Mouse (Mus musculus) CH12.LX (cell line): Measurements from ENCODE around the gene Man2a1. TPM values are rescaled to one million over a fixed set of nuclear protein-coding genes. Genes with fewer than 3 reads are reported as not detected.

Source experiments
- DNase-seq: peaks from one replicate; pipeline ENCODE4 v3.0.0-alpha.2; 2013; ENCODE audit errors: extremely low read depth
- H3K27ac ChIP-seq: 2 replicates; pipeline ENCODE4 v1.5.1; 2012; ENCODE audit warnings: low read depth, mild to moderate bottlenecking, control low read depth, moderate library complexity; ENCODE audit not compliant: insufficient read depth
- H3K27me3 ChIP-seq: replicated peaks from 2 replicates; pipeline ENCODE3; 2012; ENCODE audit warnings: inconsistent platforms
- H3K36me3 ChIP-seq, 2 experiments: replicated peaks in 1 of 2; 2 replicates each; pipeline versions ENCODE3 to v1.6.1; 2012; ENCODE audit warnings: inconsistent platforms in 1 of 2, low read length in 1 of 2, mild to moderate bottlenecking in 1 of 2, mixed read lengths in 1 of 2, moderate library complexity in 1 of 2; ENCODE audit not compliant: control insufficient read depth in 1 of 2, insufficient read depth in 1 of 2
- H3K4me1 ChIP-seq, 2 experiments: 2 replicates each; pipeline ENCODE4 v1.6.1; 2012; ENCODE audit warnings: inconsistent platforms in 1 of 2, moderate library complexity in 1 of 2; ENCODE audit not compliant: insufficient read depth in 2 of 2, control insufficient read depth in 1 of 2
- H3K4me2 ChIP-seq: 2 replicates; pipeline ENCODE4 v1.6.1; 2012; ENCODE audit warnings: low read depth, mild to moderate bottlenecking, control low read depth; ENCODE audit not compliant: poor library complexity, insufficient read depth, severe bottlenecking
- H3K4me3 ChIP-seq, 3 experiments: fragments of 150-350 bp in 1 of 3; sonication (generic) in 1 of 3; replicated peaks in 1 of 3; 2 replicates each; pipeline versions ENCODE3 to v1.5.1; 2011 to 2012; ENCODE audit warnings: low read depth in 2 of 3, low read length in 2 of 3, mild to moderate bottlenecking in 2 of 3, moderate library complexity in 2 of 3, control low read depth in 1 of 3, improper control_type of control experiment in 1 of 3, inconsistent platforms in 1 of 3, mixed read lengths in 1 of 3; ENCODE audit not compliant: poor library complexity in 1 of 3
- H3K79me2 ChIP-seq: replicated peaks from 2 replicates; pipeline ENCODE4 v1.6.1; 2012; ENCODE audit warnings: mild to moderate bottlenecking, moderate library complexity; ENCODE audit not compliant: control insufficient read depth, poor library complexity, insufficient read depth, severe bottlenecking; ENCODE audit errors: extremely low read depth
- H3K9ac ChIP-seq: 2 replicates; pipeline ENCODE4 v1.6.1; 2012; ENCODE audit warnings: low read depth, mild to moderate bottlenecking, control low read depth, moderate library complexity; ENCODE audit not compliant: insufficient read depth
- H3K9me3 ChIP-seq: replicated peaks from 2 replicates; pipeline ENCODE3; 2012; ENCODE audit warnings: low read length, inconsistent platforms, mixed read lengths
- BHLHE40 ChIP-seq: IDR thresholded peaks from 2 replicates; pipeline ENCODE4 v1.6.1; 2011; ENCODE audit warnings: mild to moderate bottlenecking, low read depth, low read length, improper control_type of control experiment
- CHD1 ChIP-seq: IDR thresholded peaks from 2 replicates; pipeline ENCODE4 v1.6.1; 2012; ENCODE audit warnings: low read depth, low read length, improper control_type of control experiment, inconsistent platforms
- CHD2 ChIP-seq: IDR thresholded peaks from 2 replicates; pipeline ENCODE4 v1.6.1; 2011; ENCODE audit warnings: low read length, improper control_type of control experiment
- CTCF ChIP-seq, 2 experiments: IDR thresholded peaks in 1 of 2; conservative IDR thresholded peaks in 1 of 2; 2 replicates each; pipeline ENCODE4 v1.5.1; 2011 to 2012; ENCODE audit warnings: low read depth in 2 of 2, low read length in 2 of 2, improper control_type of control experiment in 1 of 2, inconsistent platforms in 1 of 2, mild to moderate bottlenecking in 1 of 2, moderate library complexity in 1 of 2
- E2F4 ChIP-seq: IDR thresholded peaks from 2 replicates; pipeline ENCODE4 v1.6.1; 2011; ENCODE audit warnings: low read depth, low read length, improper control_type of control experiment; ENCODE audit not compliant: insufficient replicate concordance
- EP300 ChIP-seq: IDR thresholded peaks from 2 replicates; pipeline ENCODE4 v1.6.1; 2011; ENCODE audit warnings: low read length, improper control_type of control experiment
- JUN ChIP-seq: IDR thresholded peaks from 2 replicates; pipeline ENCODE4 v1.6.1; 2011; ENCODE audit warnings: low read depth, mild to moderate bottlenecking, low read length, improper control_type of control experiment, moderate library complexity; ENCODE audit not compliant: insufficient read depth
- JUND ChIP-seq: conservative IDR thresholded peaks from 2 replicates; pipeline ENCODE4 v1.6.1; 2011; ENCODE audit warnings: low read depth, low read length, improper control_type of control experiment
- MAFK ChIP-seq: IDR thresholded peaks from 2 replicates; pipeline ENCODE4 v1.6.1; 2011; ENCODE audit warnings: low read length, improper control_type of control experiment; ENCODE audit not compliant: insufficient replicate concordance
- MAX ChIP-seq: IDR thresholded peaks from 2 replicates; pipeline ENCODE4 v1.6.1; 2011; ENCODE audit warnings: low read length, improper control_type of control experiment
- MAZ ChIP-seq: IDR thresholded peaks from 2 replicates; pipeline ENCODE4 v1.6.1; 2012; ENCODE audit warnings: low read depth, mild to moderate bottlenecking, inconsistent platforms, low read length, improper control_type of control experiment, moderate library complexity
- MEF2A ChIP-seq: IDR thresholded peaks from 2 replicates; pipeline ENCODE4 v1.6.1; 2014; ENCODE audit warnings: low read depth, mild to moderate bottlenecking, inconsistent platforms, low read length, improper control_type of control experiment, borderline replicate concordance
- MXI1 ChIP-seq: IDR thresholded peaks from 2 replicates; pipeline ENCODE4 v1.6.1; 2011; ENCODE audit warnings: mild to moderate bottlenecking, low read depth, low read length, improper control_type of control experiment
- MYC ChIP-seq: IDR thresholded peaks from 2 replicates; pipeline ENCODE4 v1.6.1; 2011; ENCODE audit warnings: low read depth, mild to moderate bottlenecking, improper control_type of control experiment, low read length
- NELFE ChIP-seq: IDR thresholded peaks from 2 replicates; pipeline ENCODE4 v1.6.1; 2011; ENCODE audit warnings: low read depth, low read length, improper control_type of control experiment
- NRF1 ChIP-seq: IDR thresholded peaks from 2 replicates; pipeline ENCODE4 v1.6.1; 2014; ENCODE audit warnings: low read depth, mild to moderate bottlenecking, inconsistent platforms, low read length, improper control_type of control experiment, moderate library complexity
- POLR2AphosphoS2 ChIP-seq: IDR thresholded peaks from 2 replicates; pipeline ENCODE4 v1.6.1; 2011; ENCODE audit warnings: low read depth, low read length, improper control_type of control experiment
- RAD21 ChIP-seq: IDR thresholded peaks from 2 replicates; pipeline ENCODE4 v1.6.1; 2011; ENCODE audit warnings: low read depth, mild to moderate bottlenecking, low read length, improper control_type of control experiment, moderate library complexity
- SIN3A ChIP-seq: IDR thresholded peaks from 2 replicates; pipeline ENCODE4 v1.6.1; 2012; ENCODE audit warnings: low read length, improper control_type of control experiment, inconsistent platforms
- SMC3 ChIP-seq: IDR thresholded peaks from 2 replicates; pipeline ENCODE4 v1.6.1; 2011; ENCODE audit warnings: low read depth, low read length, improper control_type of control experiment
- TBP ChIP-seq: conservative IDR thresholded peaks from 2 replicates; pipeline ENCODE4 v1.6.1; 2011; ENCODE audit warnings: low read depth, low read length, improper control_type of control experiment
- TCF12 ChIP-seq: IDR thresholded peaks from 2 replicates; pipeline ENCODE4 v1.6.1; 2014; ENCODE audit warnings: low read depth, mild to moderate bottlenecking, inconsistent platforms, low read length, improper control_type of control experiment
- USF1 ChIP-seq: IDR thresholded peaks from 2 replicates; pipeline ENCODE4 v1.6.1; 2014; ENCODE audit warnings: low read depth, mild to moderate bottlenecking, inconsistent platforms, low read length, improper control_type of control experiment
- USF2 ChIP-seq: conservative IDR thresholded peaks from 2 replicates; pipeline ENCODE4 v1.6.1; 2011; ENCODE audit warnings: low read depth, low read length, improper control_type of control experiment
- ZKSCAN1 ChIP-seq: IDR thresholded peaks from 2 replicates; pipeline ENCODE4 v1.6.1; 2012; ENCODE audit warnings: low read depth, inconsistent platforms, low read length, improper control_type of control experiment, borderline replicate concordance
- ZMIZ1 ChIP-seq: IDR thresholded peaks from 2 replicates; pipeline ENCODE4 v1.6.1; 2012; ENCODE audit warnings: low read depth, mild to moderate bottlenecking, inconsistent platforms, low read length, improper control_type of control experiment
- ZNF384 ChIP-seq: IDR thresholded peaks from 2 replicates; pipeline ENCODE4 v1.6.1; 2012; ENCODE audit warnings: low read depth, low read length, improper control_type of control experiment, inconsistent platforms
- dilution Hi-C: fragments of 300-500 bp; cut with MboI; formaldehyde crosslinking; loops from 2 replicates; pipeline ENCODE4 v1.14.3; 2020; ENCODE audit warnings: low sequenced_read_pairs; ENCODE audit not compliant: extremely low pct_unique_long_range_greater_than_20kb, extremely low pct_ligation_motif_present
- in situ Hi-C: fragments of 300-500 bp; cut with MboI; formaldehyde crosslinking; loops from 3 replicates; pipeline ENCODE4 v1.14.3; 2019; ENCODE audit warnings: low sequenced_read_pairs, low pct_ligation_motif_present, low pct_unique_long_range_greater_than_20kb, mixed read lengths
- polyA plus RNA-seq: library from polyadenylated mRNA; unstranded; fragments of >175 nt; gene quantifications from 2 replicates; pipeline ENCODE4 v1.2.1, GENCODE M21; 2012; ENCODE audit warnings: low read depth; ENCODE audit not compliant: insufficient read length
- total RNA-seq, 2 experiments: library from RNA; depleted of rRNA; stranded (reverse); fragments of 300-350 nt in 1 of 2; fragments of >200 nt in 1 of 2; gene quantifications; 2 replicates each; pipeline ENCODE4 v1.2.3; 2012 to 2014

Gene Man2a1
- total and polyA plus RNA-seq, 3 experiments = 7.9 to 15.4 (median 11.9) TPM

- H3K27ac ChIP-seq = no peak overlapping the region
These were observed 18.5 kb downstream of the Man2a1 start for GRCm38 (mm10) chr17:64618996-64619395.

DNA sequence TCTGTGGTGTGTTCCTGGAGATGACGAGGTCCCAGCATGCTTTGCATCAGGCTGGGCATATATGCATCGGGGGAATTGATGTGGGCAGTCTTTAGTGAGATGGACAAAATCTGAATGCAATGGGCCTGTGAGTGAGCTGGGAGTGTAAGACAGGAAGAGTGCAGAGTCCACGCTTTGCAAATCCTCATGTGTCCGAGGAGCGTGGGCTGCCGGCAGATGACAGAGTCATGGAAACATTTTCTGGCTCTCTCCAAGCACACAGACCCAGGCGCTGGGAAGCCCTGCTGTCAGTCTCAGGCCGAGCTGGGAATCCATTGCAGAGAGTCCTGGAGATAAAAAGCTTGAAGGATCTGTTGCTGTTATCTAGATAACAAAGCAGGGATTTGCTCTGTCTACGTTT, 19.6 kb downstream of the Man2a1 start:
- H3K27me3 ChIP-seq = no peaks in the 10 kb centered on the region
- no peak for TF ChIP-seq MXI1
- TF ChIP-seq NRF1 = no peak
- TF ChIP-seq ZNF384 = no peak
- TF ChIP-seq MAZ = no peak
- TF ChIP-seq USF2 = no peak
- no peak for TF ChIP-seq USF1
- TF ChIP-seq MYC = no peak
- TF ChIP-seq JUN = no peak
- no peak for TF ChIP-seq TBP
- TF ChIP-seq MAX = no peak
- no peak for TF ChIP-seq BHLHE40
- no peak for TF ChIP-seq SIN3A
- TF ChIP-seq MEF2A = no peak
- no peak for TF ChIP-seq CHD1
- TF ChIP-seq ZKSCAN1 = no peak
- no peak for TF ChIP-seq TCF12
- TF ChIP-seq CHD2 = no peak
- TF ChIP-seq NELFE = no peak
- no peak for TF ChIP-seq ZMIZ1
- no peak for TF ChIP-seq MAFK
- dilution Hi-C loops (no loop called here), in situ Hi-C loops (loop anchor here (25.0 kb wide), 1 partner anchor 242 kb away; no protein-coding TSS in a partner anchor)
- peaks cover 21 to 46% of the 10 kb centered on the region in 2 experiments for H3K4me1 ChIP-seq
- no peaks in the 10 kb centered on the region for H3K79me2 ChIP-seq
- H3K27ac ChIP-seq = no peak overlapping the region
- H3K4me3 ChIP-seq = no peak overlapping the region
- peaks cover 0 to 38% of the 10 kb centered on the region in 2 experiments for H3K36me3 ChIP-seq
- no peak overlapping the region for H3K9ac ChIP-seq
- H3K4me2 ChIP-seq = no peak overlapping the region
- DNase-seq = no peak
- no peaks in the 10 kb centered on the region for H3K9me3 ChIP-seq

More at GRCm38 (mm10) chr17:64618996-64619395, 18.5 kb downstream of the Man2a1 start:
- in situ Hi-C loops = loop anchor here (10.0 to 25.0 kb wide), 2 partner anchors 136 to 243 kb away; no protein-coding TSS in a partner anchor
- Histone ChIP-seq H3K36me3 (peaks cover 0 to 34% of the 10 kb centered on the region in 2 experiments), H3K4me2 (no peak overlapping the region), H3K4me3 (no peak overlapping the region), H3K79me2 (no peaks in the 10 kb centered on the region), H3K4me1 (peaks cover 23 to 53% of the 10 kb centered on the region in 2 experiments), H3K9ac (no peak overlapping the region), H3K9me3 (no peaks in the 10 kb centered on the region), H3K27me3 (no peaks in the 10 kb centered on the region)
- TF ChIP-seq BHLHE40 (no peak), CTCF (conservative IDR thresholded peaks at IDR 0.05 in 1 of 2, IDR thresholded peaks at IDR 0.05 in 1 of 2; ENCODE audit: low read depth in 2 of 2, low read length in 2 of 2) (no peak), SMC3 (no peak), EP300 (no peak), CHD2 (no peak), USF2 (no peak), JUND (no peak), E2F4 (no peak), POLR2AphosphoS2 (no peak), RAD21 (no peak), MAFK (no peak)
- DNase-seq = no peak
- dilution Hi-C loops = no loop called here
